Mouse (Mus musculus) megakaryocyte-erythroid progenitor cell, adult 5 weeks (primary cell): Measurements from ENCODE around the gene 4930539E08Rik. TPM values are rescaled to one million over a fixed set of nuclear protein-coding genes. Genes with fewer than 3 reads are reported as not detected.

ENCODE experiments used
- polyA plus RNA-seq: library from polyadenylated mRNA; stranded (reverse); fragments of >175 nt; gene quantifications from 2 replicates; pipeline ENCODE4 v1.2.3, GENCODE M21; 2012

Gene 4930539E08Rik
- polyA plus RNA-seq, result 0.82 and 1.5 TPM in 2 replicates

DNA sequence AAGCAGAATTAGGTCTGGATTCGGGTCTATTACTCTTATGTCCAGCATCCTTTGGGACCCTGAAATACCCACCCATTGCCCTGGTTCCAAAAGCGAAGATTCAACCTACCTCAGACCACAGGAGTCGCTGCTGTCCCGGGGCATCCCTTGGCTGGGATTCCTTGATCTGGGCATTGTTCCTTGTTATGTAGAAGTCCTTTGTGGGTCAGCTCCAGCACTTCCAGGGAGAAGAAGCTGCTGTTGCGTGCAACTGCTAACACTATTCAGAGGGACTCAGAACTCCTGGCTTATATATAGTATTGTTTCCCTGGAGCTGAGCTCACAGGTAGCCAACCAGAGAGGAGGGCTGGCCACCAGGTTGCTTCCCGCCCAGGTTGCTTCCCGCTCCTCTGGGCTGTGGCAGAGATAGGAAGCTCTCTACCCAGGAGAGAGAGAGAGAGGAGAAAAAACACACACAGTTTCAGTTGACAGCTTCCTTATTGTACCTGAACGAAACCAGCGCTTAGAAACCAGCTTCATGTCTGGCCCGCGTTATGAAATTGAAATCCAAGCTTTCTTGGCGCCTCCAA is at the start of gene 4930539E08Rik:
4930539E08Rik (minus strand) TSS at position 265 of the 569 bp plus-strand sequence.

DNA sequence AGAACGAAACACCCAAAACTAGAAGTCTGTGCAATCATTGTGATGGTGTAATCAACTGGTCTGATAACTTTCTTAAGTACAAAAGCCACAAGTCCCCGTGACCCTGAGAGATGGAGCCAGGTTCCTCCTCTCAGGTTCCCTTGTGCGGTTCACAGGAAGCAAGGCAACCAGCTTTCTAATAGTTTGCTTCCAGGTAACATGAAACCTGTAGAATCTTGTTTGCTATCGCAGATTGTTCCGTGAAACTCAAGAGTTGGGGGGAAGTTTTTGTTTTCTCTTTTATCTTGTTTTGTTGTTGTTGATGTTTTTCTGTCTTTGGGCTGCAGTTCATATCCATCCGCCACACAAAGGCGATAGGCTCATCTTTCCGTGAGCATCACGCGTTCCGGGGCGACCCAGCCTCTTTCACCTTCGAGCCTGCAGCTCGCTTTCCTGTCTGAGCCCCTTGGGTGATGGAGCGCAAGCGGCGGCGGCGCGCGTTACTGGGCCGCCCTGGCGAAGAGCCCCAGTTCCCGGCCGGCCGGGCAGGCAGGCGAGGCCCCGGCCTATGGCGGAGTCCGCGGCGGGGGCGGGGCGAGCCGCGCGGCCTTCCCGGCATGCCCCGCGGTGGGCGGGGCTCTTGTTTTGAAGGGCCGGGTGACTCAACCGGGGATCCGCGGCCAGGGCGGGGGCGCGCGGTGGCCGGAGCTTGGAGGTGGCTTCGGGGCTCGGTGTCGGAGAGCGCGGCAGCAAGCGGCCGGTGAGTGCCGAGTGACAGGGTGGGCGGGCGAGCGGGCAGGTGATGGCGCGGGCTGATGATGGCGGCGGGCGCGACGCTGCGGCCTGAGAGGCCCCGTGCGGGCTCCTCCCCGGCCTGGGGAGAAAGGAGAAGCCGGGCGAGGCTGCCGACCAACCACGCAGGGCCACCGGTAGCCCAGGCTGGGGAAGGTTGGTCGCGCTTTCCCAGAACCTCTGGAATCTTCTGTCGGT is 37.0 kb upstream of the 4930539E08Rik start, which contains the start of gene Kctd20:
Kctd20 (plus strand) TSS at position 120 of the 969 bp plus-strand sequence.

GRCm38 (mm10) chr17:28943740-28944139 is 28.6 kb upstream of the 4930539E08Rik start, which contains the start of gene Pxt1:
Gene Pxt1, minus strand, starts transcription at chr17:28943840.

GRCm38 (mm10) chr17:28858205-28858604 is 56.9 kb downstream of the 4930539E08Rik start, which contains the start of gene Pnpla1:
Gene Pnpla1, plus strand, starts transcription at chr17:28858411.

Other genes with a start within 250 kb of the 4930539E08Rik start
- gene Slc26a8, start 225.1 kb downstream of the 4930539E08Rik start, polyA plus RNA-seq, result 0.68 and 1.2 TPM in 2 replicates
- gene Mapk14, start 224.0 kb downstream of the 4930539E08Rik start, polyA plus RNA-seq, result 81.6 and 100 TPM in 2 replicates
- gene AC170998.1, start 189.2 kb downstream of the 4930539E08Rik start, polyA plus RNA-seq, result 0.28 TPM in 1 of 2 replicates, not detected in the other
- 3.4 and 3.7 TPM in 2 replicates for gene Mapk13, start 146.0 kb downstream of the 4930539E08Rik start, polyA plus RNA-seq
- gene Brpf3, start 114.2 kb downstream of the 4930539E08Rik start, polyA plus RNA-seq, result 44.8 and 52.3 TPM in 2 replicates
- gene Pnpla1, start 56.9 kb downstream of the 4930539E08Rik start, polyA plus RNA-seq, result 0.14 and 0.30 TPM in 2 replicates
- 0.37 and 1.4 TPM in 2 replicates for gene Pxt1, start 28.5 kb upstream of the 4930539E08Rik start, polyA plus RNA-seq
- 157 and 232 TPM in 2 replicates for gene Kctd20, start 36.6 kb upstream of the 4930539E08Rik start, polyA plus RNA-seq
- gene Stk38, start 92.7 kb upstream of the 4930539E08Rik start, polyA plus RNA-seq, result 95.7 and 104 TPM in 2 replicates
- gene Srsf3, start 117.3 kb upstream of the 4930539E08Rik start, polyA plus RNA-seq, result 124 and 163 TPM in 2 replicates
- 78.2 and 97.6 TPM in 2 replicates for gene Cdkn1a, start 175.7 kb upstream of the 4930539E08Rik start, polyA plus RNA-seq
- gene Rab44, start 198.8 kb upstream of the 4930539E08Rik start, polyA plus RNA-seq, result 293 and 320 TPM in 2 replicates